Mouse (Mus musculus) E14TG2a.4 (cell line): ENCODE data around the gene Rbp7.

Experiments
- H3K27me3 ChIP-seq: 2 replicates; pipeline ENCODE4 v1.6.1; 2014; ENCODE audit warnings: low read length, control low read depth; ENCODE audit not compliant: insufficient read depth
- H3K36me3 ChIP-seq: 2 replicates; pipeline ENCODE4 v1.6.1; 2014; ENCODE audit warnings: low read length, control low read depth; ENCODE audit not compliant: insufficient read depth
- H3K4me1 ChIP-seq: replicated peaks from 2 replicates; pipeline ENCODE4 v1.6.1; 2014; ENCODE audit warnings: low read depth, low read length, control low read depth
- H3K4me3 ChIP-seq: replicated peaks from 2 replicates; pipeline ENCODE4 v1.5.1; 2014; ENCODE audit warnings: mild to moderate bottlenecking, low read length
- H3K9me3 ChIP-seq: 2 replicates; pipeline ENCODE4 v1.6.1; 2014; ENCODE audit warnings: low read length, control low read depth
- CTCF ChIP-seq: conservative IDR thresholded peaks from 2 replicates; pipeline ENCODE4 v1.5.1; 2014; ENCODE audit warnings: low read length
- NANOG ChIP-seq: IDR thresholded peaks from 2 replicates; pipeline ENCODE4 v1.6.1; 2014; ENCODE audit warnings: borderline replicate concordance, low read length, mixed read lengths
- POU5F1 ChIP-seq: IDR thresholded peaks from 2 replicates; pipeline ENCODE4 v1.6.1; 2014; ENCODE audit warnings: low read length, borderline replicate concordance

The Rbp7 gene

GRCm38 (mm10) chr4:149485053-149485824, 30.5 kb upstream of the Rbp7 start, which contains the start of the genes Nmnat1 and Lzic:
TSS of gene Nmnat1 (minus strand) at chr4:149485202.
TSS of gene Lzic (plus strand) at chr4:149485229.
- Histone ChIP-seq H3K9me3 (no peaks in the 10 kb centered on the region), H3K36me3 (peaks cover 38% of the 10 kb centered on the region), H3K27me3 (no peaks in the 10 kb centered on the region), H3K4me1 (peaks cover 35% of the 10 kb centered on the region), H3K4me3 (peak within 1 kb of the TSS; percentile 93)
- TF ChIP-seq NANOG (no peak), POU5F1 (no peak), CTCF (no peak)

GRCm38 (mm10) chr4:149484566-149484965, 29.8 kb upstream of the Rbp7 start:
- H3K36me3 ChIP-seq: peaks cover 31% of the 10 kb centered on the region
- no peaks in the 10 kb centered on the region for H3K9me3 ChIP-seq
- H3K4me3 ChIP-seq: peak overlapping the region; percentile 93
- H3K4me1 ChIP-seq: peaks cover 34% of the 10 kb centered on the region
- TF ChIP-seq CTCF (no peak), POU5F1 (no peak), NANOG (no peak)
- H3K27me3 ChIP-seq: no peaks in the 10 kb centered on the region

- no peaks in the 10 kb centered on the region for H3K9me3 ChIP-seq
- TF ChIP-seq POU5F1 (no peak), CTCF (no peak), NANOG (no peak)
- H3K36me3 ChIP-seq: peaks cover 10% of the 10 kb centered on the region
- H3K4me3 ChIP-seq: peak within 1 kb of the TSS; percentile 6
- H3K4me1 ChIP-seq: peaks cover 46% of the 10 kb centered on the region
- H3K27me3 ChIP-seq: no peaks in the 10 kb centered on the region
Measured at GRCm38 (mm10) chr4:149477078-149477477, 22.3 kb upstream of the Rbp7 start, which contains the start of gene Tmem274. TSS of gene Tmem274 (plus strand) at chr4:149477378.

- Histone ChIP-seq H3K9me3 (no peaks in the 10 kb centered on the region), H3K4me3 (no peak overlapping the region), H3K27me3 (no peaks in the 10 kb centered on the region), H3K4me1 (peaks cover 41% of the 10 kb centered on the region), H3K36me3 (peaks cover 19% of the 10 kb centered on the region)
- TF ChIP-seq NANOG (no peak), CTCF (no peak), POU5F1 (no peak)
Measured at GRCm38 (mm10) chr4:149475096-149475495, 20.3 kb upstream of the Rbp7 start.

- Histone ChIP-seq H3K4me1 (peaks cover 26% of the 10 kb centered on the region), H3K27me3 (no peaks in the 10 kb centered on the region), H3K9me3 (no peaks in the 10 kb centered on the region), H3K36me3 (peaks cover 30% of the 10 kb centered on the region), H3K4me3 (no peak overlapping the region)
- no peak for TF ChIP-seq POU5F1
- TF ChIP-seq NANOG: no peak
- TF ChIP-seq CTCF: no peak
Measured at GRCm38 (mm10) chr4:149469557-149469956, 14.8 kb upstream of the Rbp7 start.

GRCm38 (mm10) chr4:149463435-149463950, 8.7 kb upstream of the Rbp7 start:
- Histone ChIP-seq H3K4me3 (no peak overlapping the region), H3K9me3 (no peaks in the 10 kb centered on the region), H3K4me1 (peaks cover 26% of the 10 kb centered on the region), H3K27me3 (no peaks in the 10 kb centered on the region), H3K36me3 (peaks cover 7% of the 10 kb centered on the region)
- TF ChIP-seq CTCF (no peak), NANOG (no peak), POU5F1 (no peak)

- Histone ChIP-seq H3K9me3 (no peaks in the 10 kb centered on the region), H3K27me3 (no peaks in the 10 kb centered on the region; the same call in 1 of the 2 replicates), H3K36me3 (0 out of 2 replicates have a peak, but pooled peaks cover under 1% of the 10 kb centered on the region), H3K4me1 (peaks cover 26% of the 10 kb centered on the region), H3K4me3 (no peak overlapping the region)
- no peak for TF ChIP-seq POU5F1
- TF ChIP-seq NANOG: no peak
- TF ChIP-seq CTCF: no peak
Measured at GRCm38 (mm10) chr4:149462305-149462971, 7.7 kb upstream of the Rbp7 start.
